Mouse (Mus musculus) limb, embryonic 14.5 days (tissue): ENCODE measurements around the gene Lmx1a. TPM values are rescaled to one million over a fixed set of nuclear protein-coding genes. Genes with fewer than 3 reads are reported as not detected.

Experiments used
- ATAC-seq: fragments of 200-750 bp; cut with Nextera tagmentation; 2 replicates; pipeline ENCODE4 v1.8.0; 2017; ENCODE audit warnings: low read depth, moderate number of reproducible peaks, moderate TSS enrichment; ENCODE audit not compliant: low FRiP score
- DNase-seq: peaks from one replicate; pipeline ENCODE4 v3.0.0-alpha.2; 2015; ENCODE audit warnings: low spot score
- H3K27ac ChIP-seq: fragments of 300-500 bp; sonication (generic); replicated peaks from 2 replicates; pipeline ENCODE4 v1.5.1; 2014; ENCODE audit warnings: low read depth, mild to moderate bottlenecking, low read length, moderate library complexity, mixed read lengths
- H3K27me3 ChIP-seq: fragments of 300-500 bp; sonication (generic); 2 replicates; pipeline ENCODE4 v1.6.1; 2014; ENCODE audit warnings: low read length, mixed read lengths; ENCODE audit not compliant: control insufficient read depth, insufficient read depth
- H3K36me3 ChIP-seq: fragments of 300-500 bp; sonication (generic); 2 replicates; pipeline ENCODE4 v1.6.1; 2014; ENCODE audit warnings: mild to moderate bottlenecking, low read length, moderate library complexity, mixed read lengths; ENCODE audit not compliant: control insufficient read depth, insufficient read depth
- H3K4me1 ChIP-seq: fragments of 300-500 bp; sonication (generic); 2 replicates; pipeline ENCODE4 v1.6.1; 2014; ENCODE audit warnings: antibody characterized with exemption, low read length, mixed read lengths; ENCODE audit not compliant: control insufficient read depth, insufficient read depth
- H3K4me2 ChIP-seq: fragments of 300-500 bp; sonication (generic); replicated peaks from 2 replicates; pipeline ENCODE4 v1.6.1; 2014; ENCODE audit warnings: low read depth, mild to moderate bottlenecking, low read length, moderate library complexity; ENCODE audit not compliant: severe bottlenecking
- H3K4me3 ChIP-seq: fragments of 300-500 bp; sonication (generic); replicated peaks from 2 replicates; pipeline ENCODE4 v1.5.1; 2014; ENCODE audit warnings: low read length
- H3K9ac ChIP-seq: fragments of 300-500 bp; sonication (generic); 2 replicates; pipeline ENCODE4 v1.6.1; 2014; ENCODE audit warnings: mild to moderate bottlenecking, low read depth, low read length, moderate library complexity; ENCODE audit not compliant: severe bottlenecking
- H3K9me3 ChIP-seq: fragments of 300-500 bp; sonication (generic); 2 replicates; pipeline ENCODE4 v1.6.1; 2016; ENCODE audit warnings: low read length; ENCODE audit not compliant: control insufficient read depth
- POLR2A ChIP-seq: fragments of 200-500 bp; IDR thresholded peaks from 2 replicates; pipeline ENCODE4 v1.8.0; 2012; ENCODE audit warnings: inconsistent platforms, mild to moderate bottlenecking, moderate library complexity, borderline replicate concordance; ENCODE audit not compliant: insufficient read depth, insufficient read length; ENCODE audit errors: extremely low read depth
- WGBS: fragments of 180-500 bp; shearing (Covaris S2); extraction: QIAGEN DNeasy Blood & Tissue Kit; methylation state at CpG from one replicate; pipeline ENCODE4 v1.1.7; 2014; 5-methylcytosine and 5-hydroxymethylcytosine counted together
- polyA plus RNA-seq, 2 experiments: library from polyadenylated mRNA; depleted of rRNA in 1 of 2; stranded (reverse) in 1 of 2; unstranded in 1 of 2; fragments of >200 nt; fragmentation: Nextera tagmentation in 1 of 2; extraction: Ambion mirVana in 1 of 2; gene quantifications; 2 replicates each; pipeline versions ENCODE4 v1.2.1 to v1.2.3; 2012 to 2014

Lmx1a gene
- polyA plus RNA-seq, 2 experiments: 0.37 to 0.57 TPM

DNA sequence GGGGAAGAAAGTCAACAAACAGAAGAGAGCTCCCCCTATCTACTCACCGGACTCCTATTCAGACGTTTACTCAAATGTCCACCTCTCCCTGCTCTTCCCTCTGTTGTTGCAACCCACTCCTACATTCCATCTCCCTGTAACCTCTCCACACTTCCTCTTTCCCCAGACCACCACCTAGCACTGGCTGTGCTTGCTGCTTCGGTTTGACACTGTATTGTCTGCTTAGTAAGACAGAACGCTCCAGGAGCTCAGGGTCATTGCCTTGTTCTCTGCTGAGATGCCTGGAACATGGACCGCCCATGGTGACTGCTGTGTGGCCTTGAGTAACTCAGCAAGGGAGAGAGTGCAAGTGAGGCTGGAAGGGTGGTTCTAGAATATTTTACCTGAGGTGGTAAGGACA, 19.7 kb downstream of the Lmx1a start:
- Histone ChIP-seq H3K4me3 (no peak overlapping the region), H3K27ac (no peak overlapping the region), H3K36me3 (no peaks in the 10 kb centered on the region), H3K27me3 (no peaks in the 10 kb centered on the region), H3K4me2 (no peak overlapping the region), H3K4me1 (no peaks in the 10 kb centered on the region), H3K9me3 (no peaks in the 10 kb centered on the region), H3K9ac (no peak overlapping the region)
- TF ChIP-seq POLR2A: no peak
- ATAC-seq (no peak), DNase-seq (no peak)
- 73% methylated on average over 5 of the region's 5 CpGs for WGBS

DNA sequence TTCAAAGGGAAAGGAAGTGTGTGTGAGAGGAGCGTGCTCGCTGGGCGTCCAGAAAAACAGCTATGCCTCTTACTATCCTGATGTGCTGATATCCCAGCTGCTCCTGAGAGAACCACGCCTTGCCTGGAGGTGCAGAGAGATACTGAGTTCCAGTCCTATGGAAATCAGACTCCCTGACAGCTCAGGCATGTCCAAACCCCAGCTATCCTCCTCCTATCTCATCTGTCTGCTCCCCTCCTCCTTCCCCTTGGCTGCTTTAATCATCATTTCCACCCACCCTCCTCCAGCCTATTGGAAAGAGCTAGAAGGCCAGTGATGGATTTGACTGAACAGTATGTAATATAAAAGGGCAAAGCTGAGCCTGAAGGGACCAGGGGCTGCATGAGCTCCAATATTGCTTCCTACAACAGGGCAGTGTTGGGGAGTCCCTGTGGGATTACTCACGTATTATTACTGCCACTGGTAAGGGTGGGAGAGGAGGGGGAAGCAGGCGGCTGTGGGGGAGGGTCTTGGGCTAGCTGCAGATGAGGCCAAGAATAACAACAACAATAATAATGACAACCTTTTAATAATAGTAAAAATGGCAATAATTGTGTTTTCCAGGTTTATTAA, 26.8 kb downstream of the Lmx1a start:
- DNase-seq: no peak
- H3K9me3 ChIP-seq: no peaks in the 10 kb centered on the region
- H3K27me3 ChIP-seq: no peaks in the 10 kb centered on the region
- WGBS: 46% methylated on average over 6 of the region's 6 CpGs
- no peak for TF ChIP-seq POLR2A
- no peaks in the 10 kb centered on the region; the same call in 1 of the 2 replicates for H3K4me1 ChIP-seq
- H3K27ac ChIP-seq: no peak overlapping the region
- no peaks in the 10 kb centered on the region for H3K36me3 ChIP-seq
- ATAC-seq: no peak
- no peak overlapping the region for H3K9ac ChIP-seq
- no peak overlapping the region for H3K4me2 ChIP-seq
- H3K4me3 ChIP-seq: no peak overlapping the region

DNA sequence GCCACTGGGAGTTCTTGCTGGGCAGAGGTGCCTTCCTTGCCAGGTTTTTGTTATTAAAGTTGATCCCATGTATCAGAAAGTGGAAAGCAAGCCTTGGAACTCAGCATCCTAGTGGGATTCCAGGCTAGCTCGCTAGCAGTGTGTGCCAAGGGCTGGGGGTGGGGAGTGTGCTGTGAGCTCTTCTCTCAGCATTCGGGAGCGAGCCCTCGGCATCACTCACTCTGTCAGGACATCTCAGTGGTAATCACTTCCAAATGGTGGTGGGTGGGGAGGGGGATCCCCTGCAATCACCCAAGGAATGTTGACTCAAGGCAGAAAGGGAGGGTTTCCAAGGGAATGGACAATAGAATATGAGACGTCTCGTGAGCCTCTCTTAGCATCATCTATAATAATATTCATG, 45.4 kb downstream of the Lmx1a start:
- DNase-seq (peak; percentile 53), ATAC-seq (peak; percentile 55; the same call in 1 of the 2 replicates)
- Histone ChIP-seq H3K9me3 (no peaks in the 10 kb centered on the region), H3K4me1 (0 out of 2 replicates have a peak, but pooled peaks cover 4% of the 10 kb centered on the region), H3K36me3 (no peaks in the 10 kb centered on the region), H3K4me2 (no peak overlapping the region), H3K9ac (no peak overlapping the region), H3K27ac (no peak overlapping the region), H3K4me3 (no peak overlapping the region), H3K27me3 (no peaks in the 10 kb centered on the region)
- no peak for TF ChIP-seq POLR2A
- WGBS: 7% methylated on average over 6 of the region's 6 CpGs

DNA sequence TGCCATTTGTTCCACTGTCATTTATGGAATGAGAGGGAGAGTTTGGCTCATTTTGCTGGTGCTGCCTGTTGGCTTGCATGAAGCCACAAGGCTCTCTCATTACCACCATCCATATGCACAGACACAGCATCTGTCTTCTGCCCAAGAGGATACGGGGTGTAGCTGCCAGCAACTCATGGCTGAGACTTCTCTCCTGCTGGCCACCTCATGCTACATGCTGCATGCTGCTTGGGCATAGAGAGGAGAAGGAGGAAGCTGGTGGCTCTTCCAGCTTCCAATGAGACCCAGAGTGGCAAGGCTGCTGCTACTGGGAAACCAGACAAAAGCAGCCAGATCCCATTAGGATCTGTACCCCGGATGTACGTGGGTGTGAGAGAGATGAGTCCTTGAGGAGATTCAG, 47.8 kb downstream of the Lmx1a start:
- no peak for ATAC-seq
- Histone ChIP-seq H3K4me2 (no peak overlapping the region), H3K27ac (no peak overlapping the region), H3K27me3 (no peaks in the 10 kb centered on the region), H3K9ac (no peak overlapping the region), H3K4me3 (no peak overlapping the region), H3K4me1 (0 out of 2 replicates have a peak, but pooled peaks cover 4% of the 10 kb centered on the region), H3K9me3 (no peaks in the 10 kb centered on the region), H3K36me3 (no peaks in the 10 kb centered on the region)
- no peak for TF ChIP-seq POLR2A
- no peak for DNase-seq
- 76% methylated on average over 3 of the region's 3 CpGs for WGBS

DNA sequence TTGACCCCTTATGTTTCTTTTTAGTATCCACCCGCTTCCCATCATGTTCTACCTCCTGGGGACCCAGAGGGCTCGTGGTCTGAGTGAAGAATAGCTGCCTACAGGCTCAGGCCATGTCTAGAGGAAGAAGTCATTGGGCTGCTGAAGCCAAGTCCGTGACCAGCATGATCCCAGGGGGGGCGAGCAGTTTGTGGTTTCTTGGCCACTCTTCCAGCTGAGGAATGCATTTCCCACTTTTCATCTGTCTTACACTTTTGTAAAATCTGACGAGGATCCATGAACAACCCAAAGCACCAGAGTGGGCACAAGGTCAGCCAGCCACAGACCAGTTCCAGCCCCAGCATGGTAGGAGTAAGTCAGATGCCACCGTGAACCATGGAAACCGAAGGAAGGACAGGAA, 50.2 kb downstream of the Lmx1a start:
- Histone ChIP-seq H3K4me2 (no peak overlapping the region), H3K36me3 (no peaks in the 10 kb centered on the region), H3K9me3 (no peaks in the 10 kb centered on the region), H3K4me3 (no peak overlapping the region), H3K4me1 (0 out of 2 replicates have a peak, but pooled peaks cover 3% of the 10 kb centered on the region), H3K27me3 (no peaks in the 10 kb centered on the region), H3K9ac (no peak overlapping the region), H3K27ac (no peak overlapping the region)
- ATAC-seq (no peak), DNase-seq (no peak)
- no peak for TF ChIP-seq POLR2A
- WGBS: 74% methylated on average over 7 of the region's 7 CpGs
